Mouse (Mus musculus): ENCODE data around the gene AC124502.3. TPM values are rescaled to one million over a fixed set of nuclear protein-coding genes. Genes with fewer than 3 reads are reported as not detected.

The AC124502.3 gene
- total and polyA plus RNA-seq, 2 experiments = 0.09 to 3.7 TPM

GRCm38 (mm10) chr19:5079279-5079678, 40.6 kb downstream of the AC124502.3 start:
- Histone ChIP-seq H3K79me2 (ENCODE audit: control insufficient read depth, insufficient read depth, low read length) (no peaks in the 10 kb centered on the region), H3K27ac (replicated peaks; ENCODE audit: insufficient read depth, low read depth, low read length) (no peak overlapping the region), H3K9ac (ENCODE audit: low read depth, low read length) (no peak overlapping the region), H3K27me3 (ENCODE audit: control insufficient read depth, insufficient read depth, low read length) (peaks cover 11% of the 10 kb centered on the region), H3K4me1 (ENCODE audit: control insufficient read depth, insufficient read depth, low read length) (no peaks in the 10 kb centered on the region), H3K36me3 (ENCODE audit: control insufficient read depth, insufficient read depth, low read length) (no peaks in the 10 kb centered on the region), H3K4me3 (ENCODE audit: insufficient read depth, low read depth, low read length) (no peak overlapping the region)
- DNase-seq (ENCODE audit: extremely low read depth, low read depth, low spot score) = no peak
- 87% methylated on average over 1 of the region's 1 CpGs for WGBS
- TF ChIP-seq CTCF (IDR thresholded peaks at IDR 0.05; ENCODE audit: low read depth, low read length) (no peak), POLR2A (IDR thresholded peaks at IDR 0.05; ENCODE audit: extremely low read depth, insufficient read depth, low read length) (no peak)

- H3K4me1 ChIP-seq (ENCODE audit: control insufficient read depth, insufficient read depth, low read length) = peaks cover 3% of the 10 kb centered on the region; the same call in 1 of the 2 replicates
- TF ChIP-seq POLR2A (IDR thresholded peaks at IDR 0.05; ENCODE audit: extremely low read depth, insufficient read depth, low read length) = no peak
- no peak for TF ChIP-seq CTCF (IDR thresholded peaks at IDR 0.05; ENCODE audit: low read depth, low read length)
- no peak overlapping the region for H3K27ac ChIP-seq (replicated peaks; ENCODE audit: insufficient read depth, low read depth, low read length)
- H3K79me2 ChIP-seq (ENCODE audit: control insufficient read depth, insufficient read depth, low read length) = no peaks in the 10 kb centered on the region
- H3K9ac ChIP-seq (ENCODE audit: low read depth, low read length) = no peak overlapping the region
- no peaks in the 10 kb centered on the region for H3K36me3 ChIP-seq (ENCODE audit: control insufficient read depth, insufficient read depth, low read length)
- 50% methylated on average over 18 of the region's 18 CpGs for WGBS
- peaks cover 16% of the 10 kb centered on the region for H3K27me3 ChIP-seq (ENCODE audit: control insufficient read depth, insufficient read depth, low read length)
- no peak overlapping the region for H3K4me3 ChIP-seq (ENCODE audit: insufficient read depth, low read depth, low read length)
- DNase-seq (ENCODE audit: extremely low read depth, low read depth, low spot score) = no peak
These were observed 43.3 kb downstream of the AC124502.3 start for GRCm38 (mm10) chr19:5082005-5082404.

GRCm38 (mm10) chr19:5082596-5082995, 43.9 kb downstream of the AC124502.3 start:
- DNase-seq (ENCODE audit: extremely low read depth, low read depth, low spot score) = no peak
- Histone ChIP-seq H3K36me3 (ENCODE audit: control insufficient read depth, insufficient read depth, low read length) (no peaks in the 10 kb centered on the region), H3K9ac (ENCODE audit: low read depth, low read length) (no peak overlapping the region), H3K4me3 (ENCODE audit: insufficient read depth, low read depth, low read length) (no peak overlapping the region), H3K4me1 (ENCODE audit: control insufficient read depth, insufficient read depth, low read length) (peaks cover 5% of the 10 kb centered on the region), H3K27me3 (ENCODE audit: control insufficient read depth, insufficient read depth, low read length) (peaks cover 16% of the 10 kb centered on the region), H3K27ac (replicated peaks; ENCODE audit: insufficient read depth, low read depth, low read length) (no peak overlapping the region), H3K79me2 (ENCODE audit: control insufficient read depth, insufficient read depth, low read length) (no peaks in the 10 kb centered on the region)
- 52% methylated on average over 24 of the region's 24 CpGs for WGBS
- no peak for TF ChIP-seq CTCF (IDR thresholded peaks at IDR 0.05; ENCODE audit: low read depth, low read length)
- TF ChIP-seq POLR2A (IDR thresholded peaks at IDR 0.05; ENCODE audit: extremely low read depth, insufficient read depth, low read length) = no peak

GRCm38 (mm10) chr19:5083961-5084833, 45.5 kb downstream of the AC124502.3 start:
- no peak overlapping the region for H3K9ac ChIP-seq (ENCODE audit: low read depth, low read length)
- H3K36me3 ChIP-seq (ENCODE audit: control insufficient read depth, insufficient read depth, low read length) = no peaks in the 10 kb centered on the region
- H3K27ac ChIP-seq (replicated peaks; ENCODE audit: insufficient read depth, low read depth, low read length) = no peak overlapping the region
- H3K4me3 ChIP-seq (ENCODE audit: insufficient read depth, low read depth, low read length) = no peak overlapping the region
- H3K79me2 ChIP-seq (ENCODE audit: control insufficient read depth, insufficient read depth, low read length) = no peaks in the 10 kb centered on the region
- WGBS = 71% methylated on average over 3 of the region's 3 CpGs
- TF ChIP-seq CTCF (IDR thresholded peaks at IDR 0.05; ENCODE audit: low read depth, low read length) (no peak), POLR2A (IDR thresholded peaks at IDR 0.05; ENCODE audit: extremely low read depth, insufficient read depth, low read length) (no peak)
- DNase-seq (ENCODE audit: extremely low read depth, low read depth, low spot score) = no peak
- H3K4me1 ChIP-seq (ENCODE audit: control insufficient read depth, insufficient read depth, low read length) = peaks cover 10% of the 10 kb centered on the region
- H3K27me3 ChIP-seq (ENCODE audit: control insufficient read depth, insufficient read depth, low read length) = peaks cover 16% of the 10 kb centered on the region

GRCm38 (mm10) chr19:5084834-5085144, 46.1 kb downstream of the AC124502.3 start:
- H3K27ac ChIP-seq (replicated peaks; ENCODE audit: insufficient read depth, low read depth, low read length) = no peak overlapping the region
- WGBS = 6% methylated on average over 15 of the region's 15 CpGs
- H3K79me2 ChIP-seq (ENCODE audit: control insufficient read depth, insufficient read depth, low read length) = no peaks in the 10 kb centered on the region
- H3K4me3 ChIP-seq (ENCODE audit: insufficient read depth, low read depth, low read length) = peak overlapping the region; percentile 69; the same call in 1 of the 2 replicates
- H3K4me1 ChIP-seq (ENCODE audit: control insufficient read depth, insufficient read depth, low read length) = peaks cover 11% of the 10 kb centered on the region
- H3K9ac ChIP-seq (ENCODE audit: low read depth, low read length) = peak overlapping the region; percentile 71; the same call in 1 of the 2 replicates
- DNase-seq (ENCODE audit: extremely low read depth, low read depth, low spot score) = no peak
- TF ChIP-seq POLR2A (IDR thresholded peaks at IDR 0.05; ENCODE audit: extremely low read depth, insufficient read depth, low read length) = no peak
- TF ChIP-seq CTCF (IDR thresholded peaks at IDR 0.05; ENCODE audit: low read depth, low read length) = no peak
- no peaks in the 10 kb centered on the region for H3K36me3 ChIP-seq (ENCODE audit: control insufficient read depth, insufficient read depth, low read length)
- H3K27me3 ChIP-seq (ENCODE audit: control insufficient read depth, insufficient read depth, low read length) = peaks cover 16% of the 10 kb centered on the region

All from liver, adult 2 months (tissue).